Mouse (Mus musculus) myocyte (in vitro differentiated cells): ENCODE measurements around the gene Tctex1d4. TPM values are rescaled to one million over a fixed set of nuclear protein-coding genes. Genes with fewer than 3 reads are reported as not detected.

Experiments
- H3K27me3 ChIP-seq: one replicate; pipeline ENCODE4 v1.6.1; 2011; ENCODE audit not compliant: control insufficient read depth, insufficient read depth, insufficient read length
- H3K36me3 ChIP-seq: one replicate; pipeline ENCODE4 v1.6.1; 2011; ENCODE audit not compliant: control insufficient read depth, insufficient read depth
- H3K4me2 ChIP-seq: one replicate; pipeline ENCODE4 v1.6.1; 2011; ENCODE audit warnings: low read depth, control low read depth
- H3K4me3 ChIP-seq: one replicate; pipeline ENCODE4 v1.5.1; 2011; ENCODE audit warnings: mild to moderate bottlenecking, control low read depth, moderate library complexity
- H3K79me2 ChIP-seq: one replicate; pipeline ENCODE4 v1.6.1; 2011; ENCODE audit not compliant: control insufficient read depth, insufficient read depth
- H3ac ChIP-seq: one replicate; pipeline ENCODE4 v1.6.1; 2011; ENCODE audit not compliant: control insufficient read depth, insufficient read length
- CEBPB ChIP-seq: IDR thresholded peaks from 2 replicates; pipeline ENCODE4 v1.6.1; 2011; ENCODE audit warnings: mild to moderate bottlenecking, moderate library complexity; ENCODE audit not compliant: poor library complexity, insufficient read depth, severe bottlenecking
- E2F4 ChIP-seq: IDR thresholded peaks from one replicate; pipeline ENCODE4 v1.6.1; 2011; ENCODE audit warnings: mild to moderate bottlenecking, control low read depth, moderate library complexity; ENCODE audit not compliant: insufficient read depth
- MAX ChIP-seq: IDR thresholded peaks from one replicate; pipeline ENCODE4 v1.6.1; 2011; ENCODE audit warnings: low read depth, mild to moderate bottlenecking, control low read depth
- MYOD1 ChIP-seq, 3 experiments: IDR thresholded peaks; one replicate each; pipeline ENCODE4 v1.6.1; 2011; ENCODE audit warnings: control low read depth in 2 of 3, low read depth in 2 of 3, mild to moderate bottlenecking in 2 of 3, moderate library complexity in 1 of 3; ENCODE audit not compliant: insufficient read length in 2 of 3, control insufficient read depth in 1 of 3
- MYOG ChIP-seq, 3 experiments: IDR thresholded peaks; one replicate each; pipeline ENCODE4 v1.6.1; 2011; ENCODE audit warnings: control low read depth in 2 of 3, low read depth in 2 of 3, mild to moderate bottlenecking in 2 of 3; ENCODE audit not compliant: insufficient read length in 2 of 3, control insufficient read depth in 1 of 3, insufficient read depth in 1 of 3
- POLR2A ChIP-seq: IDR thresholded peaks from one replicate; pipeline ENCODE4 v1.6.1; 2011; ENCODE audit warnings: low read depth, mild to moderate bottlenecking, control low read depth, moderate library complexity; ENCODE audit not compliant: insufficient read length
- POLR2AphosphoS2 ChIP-seq: IDR thresholded peaks from one replicate; pipeline ENCODE4 v1.6.1; 2011; ENCODE audit warnings: low read depth, control low read depth; ENCODE audit not compliant: insufficient read length
- REST ChIP-seq: IDR thresholded peaks from one replicate; pipeline ENCODE4 v1.6.1; 2011; ENCODE audit warnings: mild to moderate bottlenecking, control low read depth, moderate library complexity; ENCODE audit not compliant: insufficient read depth, insufficient read length
- SRF ChIP-seq: IDR thresholded peaks from one replicate; pipeline ENCODE4 v1.6.1; 2011; ENCODE audit warnings: low read depth; ENCODE audit not compliant: control insufficient read depth, insufficient read length
- TCF3 ChIP-seq: IDR thresholded peaks from one replicate; pipeline ENCODE4 v1.6.1; 2011; ENCODE audit warnings: low read depth, control low read depth; ENCODE audit not compliant: insufficient read length
- USF1 ChIP-seq: IDR thresholded peaks from one replicate; pipeline ENCODE4 v1.6.1; 2011; ENCODE audit warnings: low read depth, mild to moderate bottlenecking, control low read depth, moderate library complexity
- polyA plus RNA-seq: library from polyadenylated mRNA; unstranded; fragments of >200 nt; fragmentation: generic; extraction: Trizol; gene quantifications from one replicate; pipeline ENCODE4 v1.2.1, GENCODE M21; 2012; ENCODE audit warnings: missing spikeins

The Tctex1d4 gene
- polyA plus RNA-seq, 1 experiment, result 0.18 TPM

DNA sequence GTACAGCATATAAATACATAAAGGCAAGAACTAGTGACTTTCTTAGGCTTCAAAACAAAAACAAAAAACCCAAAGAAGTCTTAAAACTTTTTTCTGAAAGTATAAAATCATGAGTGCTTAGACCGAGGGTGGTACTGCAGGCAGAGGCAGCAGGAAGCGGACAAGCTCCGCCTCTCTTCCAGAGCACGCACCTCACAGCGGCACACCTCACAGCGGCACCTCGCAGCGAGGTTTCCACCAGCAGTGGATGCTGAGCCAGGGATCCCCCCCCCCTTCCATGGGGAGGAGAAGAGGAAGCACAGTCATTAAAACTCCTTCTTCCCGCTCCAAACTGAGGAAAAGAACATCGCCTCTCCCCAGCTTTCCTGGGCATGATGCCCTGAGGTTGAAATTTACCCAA, 33.1 kb downstream of the Tctex1d4 start:
- H3K36me3 ChIP-seq, result peaks cover 8% of the 10 kb centered on the region
- TF ChIP-seq MYOD1 (IDR thresholded peaks at IDR 0.05; ENCODE audit: control insufficient read depth in 1 of 3, insufficient read length in 2 of 3, low read depth in 2 of 3) (no peak), MYOG (IDR thresholded peaks at IDR 0.05; ENCODE audit: control insufficient read depth in 1 of 3, insufficient read depth in 1 of 3, insufficient read length in 2 of 3, low read depth in 2 of 3) (no peak), REST (no peak), MAX (no peak), SRF (no peak), POLR2AphosphoS2 (no peak), POLR2A (no peak), E2F4 (no peak), TCF3 (no peak), CEBPB (no peak)
- peaks cover 12% of the 10 kb centered on the region for H3K79me2 ChIP-seq
- H3K27me3 ChIP-seq, result no peaks in the 10 kb centered on the region
- no peak overlapping the region for H3K4me2 ChIP-seq
- H3ac ChIP-seq, result no peak overlapping the region
- no peak overlapping the region for H3K4me3 ChIP-seq

DNA sequence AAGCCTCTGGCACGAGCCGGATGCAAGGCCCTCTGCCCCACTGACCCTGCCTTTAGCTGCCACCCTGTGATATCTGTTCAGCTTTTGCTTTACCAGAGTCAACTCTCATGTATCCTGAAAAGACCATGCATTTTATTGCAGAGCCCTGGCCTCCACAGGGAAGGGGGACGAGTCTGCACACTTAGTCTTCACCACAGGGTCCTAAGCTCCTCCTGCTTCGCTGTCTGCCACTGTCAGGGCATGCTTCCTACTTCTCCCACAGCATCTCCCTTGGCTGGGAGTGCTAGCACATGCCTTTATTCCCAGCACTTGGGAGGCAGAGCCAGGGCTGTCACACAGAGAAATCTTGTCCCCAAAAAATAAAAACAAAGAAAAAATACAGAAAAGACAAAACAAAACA, 34.6 kb downstream of the Tctex1d4 start:
- no peaks in the 10 kb centered on the region for H3K79me2 ChIP-seq
- no peak for TF ChIP-seq TCF3
- TF ChIP-seq E2F4, result no peak

DNA sequence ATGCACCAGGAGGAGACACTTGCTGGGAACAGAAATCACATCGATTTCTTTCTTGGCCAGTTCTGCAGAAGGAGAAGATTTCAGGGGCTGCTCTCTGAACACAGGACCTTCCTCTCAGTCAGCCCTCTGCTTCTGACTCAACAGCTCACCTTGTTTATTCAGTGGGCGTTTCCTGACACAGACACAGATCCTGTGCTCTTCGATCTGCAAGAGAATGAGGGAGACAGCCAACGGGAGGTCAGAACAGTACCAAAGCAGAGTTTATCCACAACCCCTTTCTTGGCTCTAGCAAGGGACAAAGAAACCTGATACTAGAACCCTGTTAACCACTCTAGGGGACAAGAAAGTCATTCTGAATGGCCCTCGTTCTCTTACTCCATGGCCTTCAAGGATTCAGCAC, 43.3 kb downstream of the Tctex1d4 start:
- Histone ChIP-seq H3K36me3 (peaks cover 42% of the 10 kb centered on the region), H3K27me3 (no peaks in the 10 kb centered on the region), H3ac (no peak overlapping the region), H3K4me2 (no peak overlapping the region), H3K4me3 (no peak overlapping the region), H3K79me2 (no peaks in the 10 kb centered on the region)
- no peak for TF ChIP-seq POLR2A
- TF ChIP-seq MYOG (IDR thresholded peaks at IDR 0.05; ENCODE audit: control insufficient read depth in 1 of 3, insufficient read depth in 1 of 3, insufficient read length in 2 of 3, low read depth in 2 of 3), result no peak
- TF ChIP-seq USF1, result no peak

More for the DNA sequence above, 34.6 kb downstream of the Tctex1d4 start:
- H3K27me3 ChIP-seq, result no peaks in the 10 kb centered on the region
- no peak overlapping the region for H3ac ChIP-seq
- no peak overlapping the region for H3K4me3 ChIP-seq
- no peak overlapping the region for H3K4me2 ChIP-seq
- H3K36me3 ChIP-seq, result peaks cover 12% of the 10 kb centered on the region

Other genes starting within 250 kb of the Tctex1d4 start
- not detected for gene Zswim5, start 249.4 kb upstream of the Tctex1d4 start, polyA plus RNA-seq
- gene Urod, start 132.4 kb upstream of the Tctex1d4 start, polyA plus RNA-seq, result 69.6 TPM
- 28.7 TPM for gene Hectd3, start 131.5 kb upstream of the Tctex1d4 start, polyA plus RNA-seq
- gene Eif2b3, start 107.4 kb upstream of the Tctex1d4 start, polyA plus RNA-seq, result 36.3 TPM
- 0.02 TPM for gene Ptch2, start 30.7 kb upstream of the Tctex1d4 start, polyA plus RNA-seq
- 20.2 TPM for gene Btbd19, start 1.1 kb upstream of the Tctex1d4 start, polyA plus RNA-seq
- 17.4 TPM for gene Plk3, start 7.2 kb downstream of the Tctex1d4 start, polyA plus RNA-seq
- gene Rps8, start 29.4 kb downstream of the Tctex1d4 start, polyA plus RNA-seq, result 3,907 TPM
- gene Kif2c, start 55.8 kb downstream of the Tctex1d4 start, polyA plus RNA-seq, result 18.5 TPM
- 12.7 TPM for gene Tmem53, start 125.2 kb downstream of the Tctex1d4 start, polyA plus RNA-seq
- not detected for gene Armh1, start 125.3 kb downstream of the Tctex1d4 start, polyA plus RNA-seq